ENCODE assay signal across 10 mouse cellular contexts in the genomic region with DNA sequence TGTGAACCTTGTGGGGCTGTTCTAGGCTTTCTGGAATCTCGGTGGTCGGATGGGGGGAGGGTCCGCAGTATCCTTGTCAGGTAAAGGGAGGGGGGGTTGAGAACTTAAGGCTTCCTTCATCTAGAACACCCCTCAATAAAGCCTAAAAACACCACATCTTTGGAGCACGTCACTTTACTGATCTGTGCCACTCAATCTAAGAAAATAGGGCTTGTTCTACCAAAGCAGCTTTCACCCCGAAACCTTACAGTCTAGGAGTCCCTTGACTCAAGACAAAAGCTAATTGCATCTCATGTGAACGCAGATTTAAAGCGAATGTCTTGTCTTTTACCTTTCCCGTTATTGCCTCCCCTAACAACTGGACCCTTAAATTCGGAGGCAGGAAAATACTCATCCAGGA. TPM values are rescaled to one million over a fixed set of nuclear protein-coding genes. Genes with fewer than 3 reads are reported as not detected.
A peak's percentile ranks its signal among the peaks of the same experiment; 100 is the strongest.
DNase-seq lines count a peak whose midpoint lies in the region; ATAC-seq and TF ChIP-seq lines count a peak whose summit lies in the region.
"Had no signal": no experiment of that assay in that cellular context is flagged by ENCODE, and none has a peak within 500 bp of the region (broad histone marks: within the 10 kb centered on the region; RNA-seq: fewer than 3 reads in every experiment).

No protein-coding gene starts in this region.

- no peak for TF ChIP-seq CTCF in kidney, postnatal 0 days (IDR thresholded peaks at IDR 0.05; ENCODE audit: low read depth)

- no peak for DNase-seq in kidney, postnatal 0 days (ENCODE audit: low spot score)
- DNase-seq in kidney, adult 9 months: no peak
- DNase-seq in embryonic facial prominence, embryonic 14.5 days (ENCODE audit: low spot score): no peak
- DNase-seq in limb, embryonic 10.5 days (ENCODE audit: low spot score): no peak
- no peak for DNase-seq in cerebellum, postnatal 4 days (ENCODE audit: low spot score in 2 of 2)
- no peak for DNase-seq in ovary, postnatal 36 days (ENCODE audit: low spot score)
- DNase-seq in right cerebral cortex, postnatal 4 days: no peak
- DNase-seq: gastrocnemius, postnatal 36 days; liver, embryonic 13.5 days had no signal

- peak overlapping the region; percentile 99 for H3K4me2 ChIP-seq in kidney, postnatal 0 days (ENCODE audit: low read length)
- H3K4me2 ChIP-seq in embryonic facial prominence, embryonic 14.5 days (ENCODE audit: low read depth, low read length): peak overlapping the region; percentile 99
- peak overlapping the region; percentile 96 for H3K4me2 ChIP-seq in neural tube, embryonic 15.5 days

- peaks cover 22% of the 10 kb centered on the region; the same call in 1 of the 2 replicates for H3K4me1 ChIP-seq in kidney, postnatal 0 days (replicated peaks; ENCODE audit: insufficient read depth, low read length)
- no peaks in the 10 kb centered on the region for H3K4me1 ChIP-seq in embryonic facial prominence, embryonic 14.5 days (ENCODE audit: control insufficient read depth, insufficient read depth, low read length)
- H3K4me1 ChIP-seq in limb, embryonic 10.5 days: peaks cover 40% of the 10 kb centered on the region
- H3K4me1 ChIP-seq in neural tube, embryonic 15.5 days: peaks cover 37% of the 10 kb centered on the region

- no peak overlapping the region for H3K27ac ChIP-seq in kidney, postnatal 0 days
- H3K27ac ChIP-seq in embryonic facial prominence, embryonic 14.5 days (replicated peaks; ENCODE audit: low read depth, low read length): no peak overlapping the region
- no peak overlapping the region for H3K27ac ChIP-seq in limb, embryonic 10.5 days
- H3K27ac ChIP-seq in neural tube, embryonic 15.5 days (replicated peaks): no peak overlapping the region
- H3K27ac ChIP-seq: liver, embryonic 13.5 days had no signal

- H3K9ac ChIP-seq in kidney, postnatal 0 days (ENCODE audit: low read depth, low read length): no peak overlapping the region
- H3K9ac ChIP-seq in embryonic facial prominence, embryonic 14.5 days (ENCODE audit: low read depth, low read length): no peak overlapping the region
- no peak overlapping the region for H3K9ac ChIP-seq in neural tube, embryonic 15.5 days (replicated peaks)
- H3K9ac ChIP-seq: liver, embryonic 13.5 days had no signal

- no peak for ATAC-seq in kidney, postnatal 0 days (replicated peaks; ENCODE audit: low FRiP score, low read depth)
- no peak; the same call in 1 of the 2 replicates for ATAC-seq in embryonic facial prominence, embryonic 14.5 days (ENCODE audit: low read depth)
- no peak for ATAC-seq in neural tube, embryonic 15.5 days (ENCODE audit: low FRiP score)

- 7% methylated on average over 9 of the region's 9 CpGs for WGBS in kidney, postnatal 0 days
- WGBS in embryonic facial prominence, embryonic 14.5 days: 4% methylated on average over 9 of the region's 9 CpGs
- 8% methylated on average over 9 of the region's 9 CpGs for WGBS in limb, embryonic 10.5 days
- WGBS in neural tube, embryonic 15.5 days: 6% methylated on average over 9 of the region's 9 CpGs

- H3K4me3 ChIP-seq in kidney, postnatal 0 days (replicated peaks; ENCODE audit: low read depth, low read length): peak overlapping the region; percentile 57
- peak overlapping the region; percentile 59 for H3K4me3 ChIP-seq in embryonic facial prominence, embryonic 14.5 days (ENCODE audit: low read depth, low read length)
- peak overlapping the region; percentile 55; the same call in 1 of the 2 replicates for H3K4me3 ChIP-seq in limb, embryonic 10.5 days
- peak overlapping the region; percentile 51 for H3K4me3 ChIP-seq in neural tube, embryonic 15.5 days (replicated peaks)

- no peaks in the 10 kb centered on the region for H3K9me3 ChIP-seq in kidney, postnatal 0 days (replicated peaks; ENCODE audit: low read length)
- H3K9me3 ChIP-seq in embryonic facial prominence, embryonic 14.5 days (ENCODE audit: control insufficient read depth, low read length): no peaks in the 10 kb centered on the region
- H3K9me3 ChIP-seq in limb, embryonic 10.5 days (replicated peaks): no peaks in the 10 kb centered on the region
- H3K9me3 ChIP-seq in neural tube, embryonic 15.5 days (replicated peaks): no peaks in the 10 kb centered on the region
- H3K9me3 ChIP-seq: liver, embryonic 13.5 days had no signal

- peaks cover 35% of the 10 kb centered on the region for H3K27me3 ChIP-seq in kidney, postnatal 0 days (ENCODE audit: insufficient read depth, low read length)
- H3K27me3 ChIP-seq in embryonic facial prominence, embryonic 14.5 days (replicated peaks; ENCODE audit: control insufficient read depth, insufficient read depth, low read length): peaks cover 65% of the 10 kb centered on the region
- H3K27me3 ChIP-seq in limb, embryonic 10.5 days (ENCODE audit: low read depth, poor library complexity, severe bottlenecking): peaks cover 84% of the 10 kb centered on the region
- H3K27me3 ChIP-seq in neural tube, embryonic 15.5 days (replicated peaks): peaks cover 79% of the 10 kb centered on the region

- H3K36me3 ChIP-seq in kidney, postnatal 0 days (ENCODE audit: insufficient read depth, low read length): no peaks in the 10 kb centered on the region
- no peaks in the 10 kb centered on the region for H3K36me3 ChIP-seq in embryonic facial prominence, embryonic 14.5 days (ENCODE audit: control insufficient read depth, insufficient read depth, low read length)
- no peaks in the 10 kb centered on the region for H3K36me3 ChIP-seq in limb, embryonic 10.5 days
- no peaks in the 10 kb centered on the region for H3K36me3 ChIP-seq in neural tube, embryonic 15.5 days
- H3K36me3 ChIP-seq: liver, embryonic 13.5 days had no signal

RNA-seq across cellular contexts. Expression of a gene that starts 0.5 kb away (rescaled TPM):
- 1.2 and 1.8 TPM in 2 replicates for polyA plus RNA-seq in kidney, postnatal 0 days (2015; fragmentation: Nextera tagmentation; extraction: Ambion mirVana)
- 1.1 and 3.0 TPM in 2 replicates for polyA plus RNA-seq in embryonic facial prominence, embryonic 14.5 days (2014; fragmentation: Nextera tagmentation; extraction: Ambion mirVana)
- 0.41 and 0.97 TPM in 2 replicates for polyA plus RNA-seq in limb, embryonic 10.5 days (2016; fragmentation: Nextera tagmentation; extraction: Ambion mirVana)
- 0.11 TPM in 1 of 2 replicates, not detected in the other for polyA plus RNA-seq in neural tube, embryonic 15.5 days (2015; fragmentation: Nextera tagmentation; extraction: Ambion mirVana)
- polyA plus RNA-seq: liver, embryonic 13.5 days had no signal

RNA-seq across cellular contexts. Expression of a gene that starts 36.3 kb away (rescaled TPM):
- polyA plus RNA-seq in kidney, postnatal 0 days (2015; fragmentation: Nextera tagmentation; extraction: Ambion mirVana): 36.5 and 37.5 TPM in 2 replicates
- polyA plus RNA-seq in embryonic facial prominence, embryonic 14.5 days (2014; fragmentation: Nextera tagmentation; extraction: Ambion mirVana): 35.0 and 38.1 TPM in 2 replicates
- 68.7 and 71.3 TPM in 2 replicates for polyA plus RNA-seq in limb, embryonic 10.5 days (2016; fragmentation: Nextera tagmentation; extraction: Ambion mirVana)
- 24.3 and 25.6 TPM in 2 replicates for polyA plus RNA-seq in neural tube, embryonic 15.5 days (2015; fragmentation: Nextera tagmentation; extraction: Ambion mirVana)

RNA-seq across cellular contexts. Expression of a gene that starts 36.3 kb away (rescaled TPM):
- polyA plus RNA-seq in kidney, postnatal 0 days (2015; fragmentation: Nextera tagmentation; extraction: Ambion mirVana): 3.2 and 3.3 TPM in 2 replicates
- 0.52 and 1.3 TPM in 2 replicates for polyA plus RNA-seq in embryonic facial prominence, embryonic 14.5 days (2014; fragmentation: Nextera tagmentation; extraction: Ambion mirVana)
- 2.3 TPM in 1 of 2 replicates, not detected in the other for polyA plus RNA-seq in limb, embryonic 10.5 days (2016; fragmentation: Nextera tagmentation; extraction: Ambion mirVana)
- 1.4 TPM in 1 of 2 replicates, not detected in the other for polyA plus RNA-seq in neural tube, embryonic 15.5 days (2015; fragmentation: Nextera tagmentation; extraction: Ambion mirVana)
